Mouse (Mus musculus): Measurements from ENCODE around the gene Nkain1.

GRCm38 (mm10) chr4:130557852-130558251 lies 16.1 kb downstream of the Nkain1 start:
- no peak for TF ChIP-seq EP300 (optimal IDR thresholded peaks at IDR 0.05)
- no peak for TF ChIP-seq CTCF (IDR thresholded peaks at IDR 0.05; ENCODE audit: low read depth)
